Mouse (Mus musculus) hindlimb bud, embryonic 11.5 days (tissue): ENCODE measurements around the gene Ank.

Experiments
- DNase-seq: peaks from one replicate; pipeline ENCODE4 v3.0.0-alpha.2; 2012; ENCODE audit warnings: low read depth, low spot score; ENCODE audit errors: extremely low spot score

Gene Ank

GRCm38 (mm10) chr15:27568371-27568770 is 101.9 kb downstream of the Ank start:
- DNase-seq = no peak

DNA sequence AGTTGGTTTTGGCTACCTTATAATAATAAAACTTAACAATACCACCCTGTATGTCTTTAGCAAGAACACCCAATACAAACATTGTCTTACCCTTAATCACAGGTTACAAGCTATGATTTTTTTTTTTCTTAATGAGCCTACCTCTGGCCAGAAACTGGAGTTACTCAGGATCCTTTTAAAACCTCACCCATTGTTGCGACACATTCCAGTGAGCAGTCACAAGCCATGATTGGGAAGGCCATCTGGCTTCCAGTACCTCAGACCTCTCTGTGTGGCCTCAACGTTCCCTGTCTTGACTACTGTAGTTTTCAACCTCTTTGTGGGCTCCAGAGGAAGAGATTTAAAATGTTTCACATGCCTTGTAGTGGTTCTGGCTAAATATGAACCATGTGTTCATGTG is 103.4 kb downstream of the Ank start:
- DNase-seq = no peak

- no peak for DNase-seq
Observed at GRCm38 (mm10) chr15:27570385-27570784, 103.9 kb downstream of the Ank start.

DNA sequence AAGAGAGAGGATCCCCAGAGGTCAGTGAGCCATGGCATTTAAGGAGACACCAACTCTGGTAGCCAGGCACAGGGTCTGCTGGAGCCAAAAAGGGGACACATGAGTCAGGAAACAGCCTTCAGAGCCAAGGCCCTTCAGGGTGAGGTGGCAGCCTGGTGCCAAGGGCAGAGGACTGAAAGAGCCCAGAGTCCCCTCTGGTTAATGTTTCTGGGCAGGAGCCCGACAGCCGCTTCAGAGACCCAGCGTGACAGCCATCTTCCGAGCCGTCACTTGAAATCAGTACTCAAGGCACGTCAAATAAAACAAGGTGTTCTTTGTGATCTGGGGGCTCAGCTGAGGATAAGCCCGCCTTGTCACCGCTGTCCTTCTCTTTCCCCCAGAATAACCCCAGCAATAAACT is 104.7 kb downstream of the Ank start:
- DNase-seq = no peak

DNA sequence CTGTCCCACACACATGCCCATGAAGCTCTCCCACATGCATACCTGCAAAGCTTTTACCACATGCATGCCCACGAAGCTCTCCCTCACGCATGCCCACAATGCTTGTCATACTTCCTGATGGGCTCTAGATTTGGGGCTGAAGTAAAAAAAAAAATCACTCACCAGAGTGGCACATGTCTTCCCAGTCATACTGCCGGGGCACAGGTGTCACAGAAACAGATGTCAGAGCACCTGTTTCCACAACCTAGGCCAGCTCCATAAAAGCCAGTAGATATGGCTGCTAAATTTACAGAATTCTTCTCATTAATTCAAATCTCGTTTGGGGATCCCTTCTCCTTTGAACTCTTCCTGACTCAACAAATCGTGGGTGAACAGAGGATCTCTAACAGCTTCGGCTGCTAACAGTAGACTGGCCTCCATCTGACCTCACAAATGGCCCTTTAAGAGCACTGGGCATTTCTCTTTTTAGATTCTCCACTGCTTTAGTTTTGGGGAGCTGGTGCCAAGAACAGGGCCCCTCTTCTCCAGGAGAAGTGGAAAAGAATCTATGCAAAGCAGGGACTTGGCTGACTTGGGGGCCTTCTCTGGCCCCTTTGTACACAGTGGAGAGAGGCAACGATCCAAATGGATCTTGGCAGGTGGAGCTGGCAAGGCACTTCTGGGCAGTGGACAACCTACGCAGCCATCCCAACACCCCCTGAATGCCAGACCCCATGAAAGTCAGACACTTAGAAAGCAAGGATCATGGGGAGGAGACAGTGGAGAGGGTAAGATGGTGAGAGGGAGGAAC is 108.7 kb downstream of the Ank start:
- no peak for DNase-seq

- no peak for DNase-seq
Observed at GRCm38 (mm10) chr15:27575932-27576331, 109.5 kb downstream of the Ank start.

- no peak for DNase-seq
Observed at GRCm38 (mm10) chr15:27576886-27577285, 110.4 kb downstream of the Ank start.

DNA sequence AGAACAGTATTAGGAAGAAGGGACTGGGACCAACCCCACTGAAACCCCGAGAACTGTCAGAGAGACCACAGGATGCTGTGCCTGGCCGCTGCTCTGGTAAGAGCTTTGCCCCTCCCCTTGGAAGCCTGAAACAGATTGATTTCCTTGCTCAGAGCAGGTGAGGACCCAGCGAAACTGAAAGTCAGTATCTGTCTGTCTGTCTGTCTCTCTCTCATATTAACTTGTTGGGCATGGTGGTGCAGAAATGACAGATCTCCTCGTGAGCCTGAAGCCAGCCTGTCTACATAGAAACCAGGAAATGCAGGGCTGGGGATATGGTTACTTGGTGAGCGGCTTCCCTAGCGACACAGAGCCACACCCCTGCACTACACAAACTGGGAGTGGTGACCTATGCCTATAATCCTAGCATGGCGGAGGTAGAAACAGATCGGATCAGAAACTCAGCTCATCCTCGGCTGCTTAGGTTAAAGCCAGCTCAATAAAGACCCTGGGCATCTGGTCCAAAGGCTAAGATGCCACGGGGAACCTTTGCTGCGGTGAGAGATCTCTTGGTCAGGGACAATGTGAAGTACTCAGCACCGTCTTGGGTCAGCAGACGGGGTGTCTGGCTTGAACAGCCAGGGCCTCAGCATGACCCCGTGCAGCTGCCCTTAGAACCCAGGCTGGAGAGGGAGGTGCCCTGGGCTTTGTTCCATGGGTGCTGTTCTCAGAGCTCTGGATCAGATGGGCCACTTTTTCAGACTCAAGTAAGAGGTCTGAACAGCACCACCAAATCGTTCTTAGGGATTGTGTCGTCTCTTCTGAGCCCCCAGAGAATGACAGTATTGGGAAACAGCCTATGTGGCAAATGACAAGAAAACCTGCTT is 111.7 kb downstream of the Ank start:
- no peak for DNase-seq

- no peak for DNase-seq
Observed at GRCm38 (mm10) chr15:27578918-27579317, 112.4 kb downstream of the Ank start.

- DNase-seq = no peak
Observed at GRCm38 (mm10) chr15:27579853-27580252, 113.4 kb downstream of the Ank start.

GRCm38 (mm10) chr15:27580771-27581170 is 114.3 kb downstream of the Ank start:
- DNase-seq = no peak

GRCm38 (mm10) chr15:27581640-27582039 is 115.2 kb downstream of the Ank start:
- DNase-seq = no peak

- DNase-seq = no peak
Observed at GRCm38 (mm10) chr15:27582428-27582827, 116.0 kb downstream of the Ank start.

- DNase-seq = no peak
Observed at GRCm38 (mm10) chr15:27583042-27583441, 116.6 kb downstream of the Ank start.

DNA sequence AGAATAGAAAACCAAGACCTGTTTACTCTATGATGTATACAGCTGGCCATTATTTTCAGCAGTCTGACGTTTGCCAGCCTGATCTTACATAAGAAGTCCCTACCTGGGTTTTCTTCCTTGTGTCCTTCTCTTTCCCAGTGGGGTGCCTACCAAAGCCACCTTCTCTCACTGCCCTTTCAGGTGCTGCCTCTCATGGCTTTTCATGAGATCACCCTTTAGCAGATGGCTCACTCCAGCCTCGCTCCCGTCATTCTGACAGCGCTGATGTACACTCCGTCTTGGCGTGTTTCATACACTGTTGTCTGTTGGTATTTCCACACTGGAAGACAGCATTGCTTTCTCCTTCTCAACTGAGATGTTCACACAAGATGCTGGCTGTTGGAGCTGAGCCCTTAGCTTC is 117.1 kb downstream of the Ank start:
- DNase-seq = no peak

DNA sequence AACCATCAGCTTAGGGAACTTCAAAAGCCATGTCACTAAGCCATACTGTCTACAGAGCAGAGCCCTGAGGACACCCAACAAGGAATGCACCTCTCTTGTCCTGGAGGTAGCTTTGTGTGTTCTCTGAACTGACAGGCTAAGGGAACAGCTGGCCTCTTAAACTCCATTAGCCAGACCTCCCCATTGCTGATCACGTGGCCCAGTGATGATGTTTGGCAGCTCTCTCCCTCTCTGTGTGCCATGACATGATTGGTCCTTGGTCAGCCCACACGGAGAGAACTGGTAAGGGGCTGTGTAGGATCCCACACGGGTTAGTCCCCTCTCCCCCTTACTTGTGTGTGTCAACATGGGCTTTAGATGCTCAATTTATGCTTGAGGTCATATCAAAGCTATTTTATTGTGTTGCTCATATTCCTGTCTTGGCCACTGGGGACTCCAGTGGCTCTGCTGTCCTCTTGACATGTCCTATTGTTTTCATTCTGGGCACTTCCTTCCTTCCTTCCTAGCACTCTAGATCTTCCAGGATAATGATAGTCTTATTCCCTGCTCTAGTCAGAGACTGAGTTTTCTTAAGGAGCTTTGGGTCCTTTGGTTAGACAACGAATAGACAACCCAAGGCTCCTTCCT is 119.1 kb downstream of the Ank start:
- no peak for DNase-seq

DNA sequence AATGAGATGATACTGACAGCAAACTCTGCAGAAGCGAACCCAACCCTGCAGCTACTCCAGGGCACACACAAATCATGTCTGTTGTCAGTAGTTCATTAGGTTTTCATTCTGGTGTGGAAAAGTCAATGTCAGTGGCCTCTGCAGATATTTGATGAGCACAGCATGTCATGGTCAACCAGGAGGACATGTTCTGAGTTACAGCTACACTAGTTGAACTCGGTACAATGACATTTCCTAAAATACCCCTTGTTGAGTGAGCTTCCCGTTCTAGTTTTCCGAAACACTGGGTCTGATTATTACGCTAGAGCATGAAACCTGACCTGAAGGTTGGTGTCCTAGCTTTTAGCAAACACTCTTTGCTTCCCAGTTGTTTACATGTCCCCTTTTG is 119.6 kb downstream of the Ank start:
- no peak for DNase-seq

- no peak for DNase-seq
Observed at GRCm38 (mm10) chr15:27588087-27588826, 121.8 kb downstream of the Ank start.

DNA sequence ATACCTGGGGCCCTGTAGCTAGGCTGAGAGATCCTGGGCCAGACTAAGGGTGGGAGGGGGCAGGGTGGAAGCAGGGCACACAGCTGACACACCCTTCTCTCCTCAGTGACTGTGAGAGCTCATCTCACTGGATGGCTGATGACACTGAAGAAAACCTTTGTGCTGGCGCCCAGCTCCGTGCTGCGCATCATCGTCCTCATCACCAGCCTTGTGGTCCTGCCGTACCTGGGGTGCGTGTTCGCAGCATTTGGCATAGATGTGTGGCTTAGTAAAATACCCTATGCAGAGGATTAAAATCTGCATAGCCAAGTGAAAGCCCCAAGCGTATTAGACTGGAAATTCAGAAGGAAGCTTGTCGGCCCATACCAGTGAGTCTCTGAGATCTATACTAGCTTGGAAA is 124.3 kb downstream of the Ank start:
- DNase-seq = no peak

- DNase-seq = no peak
Observed at GRCm38 (mm10) chr15:27592620-27593320, 126.3 kb downstream of the Ank start.
